Mouse (Mus musculus) mouse trophoblast stem cell (cell line): ENCODE measurements at regions not wholly inside any gene's neighbourhood (a gene's known extent, or its start where the extent isn't known, plus 50 kb on each side); places are given as distances from the start of the nearest gene placed in this dataset.

Source experiments
- in situ Hi-C, 2 experiments: fragments of 300-500 bp; cut with MseI, MboI; formaldehyde crosslinking; loops; 2 replicates in 1 of 2; 3 replicates in 1 of 2; pipeline ENCODE4 v1.15.1; 2025

DNA sequence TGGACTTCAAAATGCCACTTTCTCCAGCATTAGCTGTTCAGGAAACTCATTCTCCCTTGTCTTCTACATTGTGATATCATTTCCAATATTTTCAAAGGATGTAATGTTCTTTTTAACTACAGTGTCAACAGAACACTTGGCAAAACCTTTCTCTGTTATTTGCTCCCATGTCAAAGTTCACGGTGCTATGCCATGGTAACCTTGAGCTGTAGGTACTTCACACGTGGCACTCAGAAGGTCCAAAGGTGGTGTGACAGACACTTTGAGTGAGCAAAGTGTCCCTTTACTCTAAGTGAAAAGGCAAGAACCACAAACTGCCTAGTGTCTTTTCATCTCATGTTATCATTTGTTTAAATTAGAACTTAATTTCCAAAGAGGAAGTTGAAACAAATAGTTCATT lies 53.3 kb upstream of the Tram2 start:
- in situ Hi-C loops, result no loop called here

GRCm38 (mm10) chr1:21146961-21147360 lies 67.9 kb upstream of the Tram2 start:
- in situ Hi-C loops, result no loop called here

GRCm38 (mm10) chr1:21161742-21162141 lies 56.6 kb upstream of the Tmem14a start:
- in situ Hi-C loops, result loop anchor here (5.0 kb wide), 1 partner anchor 224 kb away; no protein-coding TSS in a partner anchor

- in situ Hi-C loops, result no loop called here
These were observed 52.1 kb upstream of the Tmem14a start for GRCm38 (mm10) chr1:21166287-21166733.

DNA sequence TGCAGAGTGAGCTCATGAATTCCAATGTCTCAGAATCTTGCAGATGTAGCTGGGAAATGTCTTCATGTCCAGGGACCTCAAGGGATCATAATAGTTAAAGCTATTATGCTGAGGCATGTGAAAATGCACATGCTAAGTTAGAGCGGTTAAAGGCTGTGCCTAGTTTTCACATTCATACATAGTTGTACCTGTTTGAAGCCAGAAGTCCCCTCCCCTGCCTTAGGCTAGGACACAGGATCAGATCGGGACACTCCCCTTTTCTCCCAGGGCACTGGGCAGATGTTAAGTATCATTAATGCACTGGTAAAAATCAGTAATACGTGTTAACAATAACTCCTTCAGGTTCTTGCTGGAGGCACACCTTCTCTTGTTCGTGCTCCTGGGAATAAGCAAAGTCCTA lies 51.6 kb upstream of the Tmem14a start:
- in situ Hi-C loops, result no loop called here
